Mouse (Mus musculus): Measurements from ENCODE around the gene Tomm34. TPM values are rescaled to one million over a fixed set of nuclear protein-coding genes. Genes with fewer than 3 reads are reported as not detected.

The Tomm34 gene
- polyA plus RNA-seq, 1 experiment from 2014 or later, result 52.7 TPM

- peaks cover 64% of the 10 kb centered on the region for H3K36me3 ChIP-seq
- H3K4me2 ChIP-seq, result no peak overlapping the region
- H3K4me1 ChIP-seq, result 0 out of 2 replicates have a peak, but pooled peaks cover 3% of the 10 kb centered on the region
- no peak overlapping the region for H3K27ac ChIP-seq (replicated peaks)
- no peaks in the 10 kb centered on the region for H3K27me3 ChIP-seq (replicated peaks)
- no peak overlapping the region for H3K4me3 ChIP-seq
- ATAC-seq (ENCODE audit: extremely low read depth, insufficient number of reproducible peaks, low FRiP score, low TSS enrichment), result no peak
- WGBS, result 91% methylated on average over 11 of the region's 11 CpGs
- H3K9me3 ChIP-seq, result no peaks in the 10 kb centered on the region
- no peak overlapping the region for H3K9ac ChIP-seq
These were observed 27.8 kb upstream of the Tomm34 start for GRCm38 (mm10) chr2:164098603-164099250.

GRCm38 (mm10) chr2:164094152-164094551, 23.2 kb upstream of the Tomm34 start:
- no peak overlapping the region for H3K27ac ChIP-seq (replicated peaks)
- no peak overlapping the region for H3K9ac ChIP-seq
- peaks cover 55% of the 10 kb centered on the region for H3K36me3 ChIP-seq
- 39% methylated on average over 7 of the region's 7 CpGs for WGBS
- ATAC-seq (ENCODE audit: extremely low read depth, insufficient number of reproducible peaks, low FRiP score, low TSS enrichment), result no peak
- 0 out of 2 replicates have a peak, but pooled peaks cover 3% of the 10 kb centered on the region for H3K4me1 ChIP-seq
- no peaks in the 10 kb centered on the region for H3K9me3 ChIP-seq
- H3K4me3 ChIP-seq, result no peak overlapping the region
- no peaks in the 10 kb centered on the region for H3K27me3 ChIP-seq (replicated peaks)
- no peak overlapping the region for H3K4me2 ChIP-seq

- WGBS, result 86% methylated on average over 4 of the region's 4 CpGs
These were observed 18.5 kb upstream of the Tomm34 start for GRCm38 (mm10) chr2:164089508-164089907.

DNA sequence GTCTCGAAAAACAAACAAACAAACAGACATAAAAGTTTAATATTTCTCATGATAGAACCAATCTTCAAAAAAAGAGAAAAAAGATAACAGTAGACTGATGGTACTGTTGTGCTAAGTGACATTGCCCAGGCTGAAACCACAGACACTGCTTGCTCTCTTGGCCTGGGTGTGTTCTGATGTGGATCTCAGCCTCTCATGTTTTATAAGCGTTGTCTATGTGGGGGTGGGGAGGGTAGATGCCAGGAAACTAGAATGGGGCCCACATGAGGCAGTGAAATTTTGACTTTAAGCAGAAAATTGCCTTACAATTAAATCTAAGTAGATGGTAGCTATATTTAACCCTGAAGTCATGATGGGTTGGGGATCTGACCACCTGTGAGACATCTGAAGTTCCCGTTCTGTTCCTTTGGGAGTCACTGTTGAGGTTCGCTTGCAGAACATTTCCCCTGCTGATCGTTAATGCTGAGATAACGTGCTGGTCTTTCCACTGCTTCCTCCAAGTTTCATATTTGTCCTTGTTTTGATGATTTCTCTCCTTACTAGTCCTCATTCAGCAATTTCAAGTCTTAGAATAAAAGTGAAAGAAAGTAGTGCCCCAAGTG, 16.5 kb upstream of the Tomm34 start:
- ATAC-seq (ENCODE audit: extremely low read depth, insufficient number of reproducible peaks, low FRiP score, low TSS enrichment), result no peak

More at GRCm38 (mm10) chr2:164089508-164089907, 18.5 kb upstream of the Tomm34 start:
- H3K4me3 ChIP-seq, result no peak overlapping the region
- no peak for ATAC-seq (ENCODE audit: extremely low read depth, insufficient number of reproducible peaks, low FRiP score, low TSS enrichment)
- H3K36me3 ChIP-seq, result peaks cover 67% of the 10 kb centered on the region
- H3K4me1 ChIP-seq, result 0 out of 2 replicates have a peak, but pooled peaks cover 3% of the 10 kb centered on the region
- H3K27ac ChIP-seq (replicated peaks), result no peak overlapping the region
- no peak overlapping the region for H3K4me2 ChIP-seq
- H3K9me3 ChIP-seq, result no peaks in the 10 kb centered on the region
- no peaks in the 10 kb centered on the region for H3K27me3 ChIP-seq (replicated peaks)
- H3K9ac ChIP-seq, result no peak overlapping the region

DNA sequence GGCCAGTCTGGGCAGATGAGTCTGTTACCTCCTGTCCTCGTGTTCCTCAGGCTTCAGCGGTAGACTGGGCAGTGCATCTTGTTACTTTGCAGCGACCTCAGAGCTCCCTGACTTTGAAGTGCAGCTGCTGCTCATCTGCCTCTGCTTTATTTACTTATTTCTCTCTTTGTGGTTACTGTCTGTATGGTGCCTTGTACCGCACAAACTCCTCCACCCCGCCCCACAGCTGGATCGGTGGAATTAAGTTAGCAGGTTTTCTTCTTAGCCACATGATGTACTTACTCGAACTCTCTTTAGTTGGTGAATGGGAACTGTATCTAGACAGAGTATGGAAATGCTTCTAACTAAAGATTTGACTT, 13.4 kb upstream of the Tomm34 start:
- Histone ChIP-seq H3K4me2 (no peak overlapping the region), H3K9ac (no peak overlapping the region), H3K4me3 (no peak overlapping the region), H3K9me3 (no peaks in the 10 kb centered on the region), H3K27ac (replicated peaks) (no peak overlapping the region), H3K27me3 (replicated peaks) (no peaks in the 10 kb centered on the region), H3K36me3 (peaks cover 97% of the 10 kb centered on the region), H3K4me1 (no peaks in the 10 kb centered on the region)
- ATAC-seq (ENCODE audit: extremely low read depth, insufficient number of reproducible peaks, low FRiP score, low TSS enrichment), result no peak
- WGBS, result 87% methylated on average over 7 of the region's 7 CpGs

More for the DNA sequence above, 16.5 kb upstream of the Tomm34 start:
- no peak overlapping the region for H3K4me3 ChIP-seq
- H3K36me3 ChIP-seq, result peaks cover 87% of the 10 kb centered on the region
- H3K4me1 ChIP-seq, result no peaks in the 10 kb centered on the region
- H3K9me3 ChIP-seq, result no peaks in the 10 kb centered on the region
- H3K4me2 ChIP-seq, result no peak overlapping the region
- H3K9ac ChIP-seq, result no peak overlapping the region
- no peak overlapping the region for H3K27ac ChIP-seq (replicated peaks)
- no peaks in the 10 kb centered on the region for H3K27me3 ChIP-seq (replicated peaks)
- WGBS, result 82% methylated on average over 6 of the region's 6 CpGs

- H3K9me3 ChIP-seq, result no peaks in the 10 kb centered on the region
- H3K9ac ChIP-seq, result no peak overlapping the region
- H3K27me3 ChIP-seq (replicated peaks), result no peaks in the 10 kb centered on the region
- H3K27ac ChIP-seq (replicated peaks), result no peak overlapping the region
- no peak for ATAC-seq (ENCODE audit: extremely low read depth, insufficient number of reproducible peaks, low FRiP score, low TSS enrichment)
- no peak overlapping the region for H3K4me2 ChIP-seq
- no peaks in the 10 kb centered on the region for H3K4me1 ChIP-seq
- WGBS, result 86% methylated on average over 19 of the region's 19 CpGs
- H3K4me3 ChIP-seq, result no peak overlapping the region
- H3K36me3 ChIP-seq, result peaks cover 92% of the 10 kb centered on the region
These were observed 12.8 kb upstream of the Tomm34 start for GRCm38 (mm10) chr2:164083609-164084341.

GRCm38 (mm10) chr2:164082175-164082574, 11.2 kb upstream of the Tomm34 start:
- 60% methylated on average over 10 of the region's 10 CpGs for WGBS
- H3K27ac ChIP-seq (replicated peaks), result no peak overlapping the region
- H3K9me3 ChIP-seq, result no peaks in the 10 kb centered on the region
- H3K36me3 ChIP-seq, result peaks cover 76% of the 10 kb centered on the region
- no peak overlapping the region for H3K4me3 ChIP-seq
- H3K4me2 ChIP-seq, result no peak overlapping the region
- H3K4me1 ChIP-seq, result peaks cover under 1% of the 10 kb centered on the region
- no peak for ATAC-seq (ENCODE audit: extremely low read depth, insufficient number of reproducible peaks, low FRiP score, low TSS enrichment)
- no peak overlapping the region for H3K9ac ChIP-seq
- H3K27me3 ChIP-seq (replicated peaks), result no peaks in the 10 kb centered on the region

GRCm38 (mm10) chr2:164081577-164081976, 10.6 kb upstream of the Tomm34 start:
- Histone ChIP-seq H3K9me3 (no peaks in the 10 kb centered on the region), H3K36me3 (peaks cover 71% of the 10 kb centered on the region), H3K4me2 (no peak overlapping the region), H3K27ac (replicated peaks) (no peak overlapping the region), H3K9ac (no peak overlapping the region; the same call in 1 of the 2 replicates), H3K4me1 (peaks cover 6% of the 10 kb centered on the region), H3K27me3 (replicated peaks) (no peaks in the 10 kb centered on the region), H3K4me3 (no peak overlapping the region)
- ATAC-seq (ENCODE audit: extremely low read depth, insufficient number of reproducible peaks, low FRiP score, low TSS enrichment), result no peak
- WGBS, result 95% methylated on average over 10 of the region's 10 CpGs

DNA sequence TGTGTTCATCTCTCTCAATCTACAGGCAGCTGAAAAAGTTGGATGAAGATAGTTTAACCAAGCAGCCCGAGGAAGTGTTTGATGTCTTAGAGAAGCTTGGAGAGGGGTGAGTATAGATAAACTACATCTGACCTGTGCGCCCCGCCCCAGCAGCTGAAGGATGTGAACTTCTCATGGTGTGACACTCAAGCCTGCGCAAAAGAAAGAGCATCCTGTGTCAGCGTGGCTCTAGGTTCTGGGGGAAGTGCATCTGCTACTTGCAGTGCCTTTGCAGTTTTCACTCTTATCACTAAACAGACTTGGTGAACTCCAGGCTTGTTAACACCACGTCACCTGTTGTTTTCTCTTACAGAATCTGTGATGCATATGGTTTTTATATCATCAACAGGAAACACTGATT, 8.5 kb upstream of the Tomm34 start:
- ATAC-seq (ENCODE audit: extremely low read depth, insufficient number of reproducible peaks, low FRiP score, low TSS enrichment), result no peak
- H3K36me3 ChIP-seq, result peaks cover 59% of the 10 kb centered on the region

GRCm38 (mm10) chr2:164077875-164078274, 6.9 kb upstream of the Tomm34 start:
- H3K9ac ChIP-seq, result no peak overlapping the region
- ATAC-seq (ENCODE audit: extremely low read depth, insufficient number of reproducible peaks, low FRiP score, low TSS enrichment), result no peak
- H3K4me2 ChIP-seq, result no peak overlapping the region
- H3K9me3 ChIP-seq, result no peaks in the 10 kb centered on the region
- peaks cover 43% of the 10 kb centered on the region for H3K36me3 ChIP-seq
- 79% methylated on average over 5 of the region's 5 CpGs for WGBS
- H3K27me3 ChIP-seq (replicated peaks), result no peaks in the 10 kb centered on the region
- no peak overlapping the region for H3K4me3 ChIP-seq
- H3K4me1 ChIP-seq, result peaks cover 19% of the 10 kb centered on the region
- no peak overlapping the region for H3K27ac ChIP-seq (replicated peaks)

More for the DNA sequence above, 8.5 kb upstream of the Tomm34 start:
- no peaks in the 10 kb centered on the region for H3K9me3 ChIP-seq
- H3K4me3 ChIP-seq, result no peak overlapping the region
- H3K4me2 ChIP-seq, result no peak overlapping the region
- WGBS, result 79% methylated on average over 6 of the region's 6 CpGs
- no peak overlapping the region for H3K27ac ChIP-seq (replicated peaks)
- H3K4me1 ChIP-seq, result peaks cover 18% of the 10 kb centered on the region
- H3K27me3 ChIP-seq (replicated peaks), result no peaks in the 10 kb centered on the region
- H3K9ac ChIP-seq, result no peak overlapping the region

DNA sequence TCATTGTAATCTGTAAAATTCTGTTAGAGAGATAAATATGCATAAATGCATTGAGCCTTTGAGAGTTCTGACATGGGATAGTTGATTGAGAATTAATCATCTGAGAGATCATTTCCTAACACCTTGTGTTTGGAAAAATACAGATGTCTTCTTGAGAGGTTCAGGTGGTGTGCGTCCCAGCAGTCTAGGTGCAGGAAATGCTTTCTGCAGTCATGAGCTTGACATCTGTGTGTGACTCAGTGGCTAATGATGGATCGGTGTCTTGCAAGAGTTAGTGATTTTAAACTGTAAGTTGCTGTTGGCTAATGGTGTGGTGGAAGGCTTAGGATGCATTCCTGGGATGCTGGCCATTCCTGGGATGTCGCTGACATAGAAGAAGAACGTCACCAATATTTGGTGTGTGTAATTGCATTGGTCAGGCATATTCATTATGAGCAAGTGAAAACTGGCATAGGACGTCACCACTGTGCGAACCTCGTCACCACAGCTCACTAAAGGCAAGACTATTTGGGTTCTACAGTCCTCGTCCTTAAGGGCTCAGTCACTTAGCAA, 6.0 kb upstream of the Tomm34 start:
- Histone ChIP-seq H3K27me3 (replicated peaks) (no peaks in the 10 kb centered on the region), H3K36me3 (peaks cover 34% of the 10 kb centered on the region), H3K9ac (no peak overlapping the region), H3K4me3 (no peak overlapping the region), H3K4me1 (peaks cover 19% of the 10 kb centered on the region), H3K9me3 (no peaks in the 10 kb centered on the region), H3K4me2 (no peak overlapping the region), H3K27ac (replicated peaks) (no peak overlapping the region)
- WGBS, result 75% methylated on average over 8 of the region's 8 CpGs
- ATAC-seq (ENCODE audit: extremely low read depth, insufficient number of reproducible peaks, low FRiP score, low TSS enrichment), result no peak

Data from heart, embryonic 13.5 days (tissue).